Mouse (Mus musculus) limb, embryonic 11.5 days (tissue): Measurements from ENCODE around the gene Ppp2r5e. TPM values are rescaled to one million over a fixed set of nuclear protein-coding genes. Genes with fewer than 3 reads are reported as not detected.
"Not testable (repeated sequence)": the region's sequence is repeated elsewhere in the genome, so short reads cannot be mapped to it uniquely, and the experiment has no call there.

Experiments
- ATAC-seq: fragments of 200-750 bp; cut with Nextera tagmentation; 2 replicates; pipeline ENCODE4 v1.8.0; 2017; ENCODE audit warnings: low read depth; ENCODE audit not compliant: insufficient number of reproducible peaks, low FRiP score, low TSS enrichment
- DNase-seq: peaks from one replicate; pipeline ENCODE4 v3.0.0-alpha.2; 2015; ENCODE audit warnings: low spot score
- H3K27ac ChIP-seq: fragments of 300-500 bp; sonication (generic); replicated peaks from 2 replicates; pipeline ENCODE4 v1.5.1; 2014; ENCODE audit warnings: low read depth, mild to moderate bottlenecking, low read length
- H3K27me3 ChIP-seq: fragments of 300-500 bp; sonication (generic); 2 replicates; pipeline ENCODE4 v1.6.1; 2014; ENCODE audit warnings: mild to moderate bottlenecking, low read length, mixed read lengths; ENCODE audit not compliant: control insufficient read depth, insufficient read depth
- H3K36me3 ChIP-seq: fragments of 300-500 bp; sonication (generic); 2 replicates; pipeline ENCODE4 v1.6.1; 2014; ENCODE audit warnings: mild to moderate bottlenecking, low read length, moderate library complexity, mixed read lengths; ENCODE audit not compliant: control insufficient read depth, insufficient read depth
- H3K4me1 ChIP-seq: fragments of 300-500 bp; sonication (generic); 2 replicates; pipeline ENCODE4 v1.6.1; 2014; ENCODE audit warnings: low read length, mixed read lengths; ENCODE audit not compliant: control insufficient read depth, insufficient read depth
- H3K4me2 ChIP-seq: fragments of 300-500 bp; sonication (generic); 2 replicates; pipeline ENCODE4 v1.6.1; 2014; ENCODE audit warnings: low read depth, mild to moderate bottlenecking, moderate library complexity; ENCODE audit not compliant: severe bottlenecking
- H3K4me3 ChIP-seq: fragments of 300-500 bp; sonication (generic); 2 replicates; pipeline ENCODE4 v1.5.1; 2014; ENCODE audit warnings: low read depth, low read length
- H3K9ac ChIP-seq: fragments of 300-500 bp; sonication (generic); 2 replicates; pipeline ENCODE4 v1.6.1; 2014; ENCODE audit warnings: mild to moderate bottlenecking, low read length
- H3K9me3 ChIP-seq: fragments of 300-500 bp; sonication (generic); 2 replicates; pipeline ENCODE4 v1.6.1; 2016; ENCODE audit warnings: low read length; ENCODE audit not compliant: control insufficient read depth
- WGBS: fragments of 180-500 bp; shearing (Covaris S2); extraction: QIAGEN DNeasy Blood & Tissue Kit; methylation state at CpG from one replicate; pipeline ENCODE4 v1.1.7; 2014; 5-methylcytosine and 5-hydroxymethylcytosine counted together
- polyA plus RNA-seq: library from polyadenylated mRNA; unstranded; fragments of >200 nt; fragmentation: Nextera tagmentation; extraction: Ambion mirVana; gene quantifications from 2 replicates; pipeline ENCODE4 v1.2.1, GENCODE M21; 2014

The Ppp2r5e gene
- polyA plus RNA-seq, 1 experiment from 2014 or later = 18.1 TPM

DNA sequence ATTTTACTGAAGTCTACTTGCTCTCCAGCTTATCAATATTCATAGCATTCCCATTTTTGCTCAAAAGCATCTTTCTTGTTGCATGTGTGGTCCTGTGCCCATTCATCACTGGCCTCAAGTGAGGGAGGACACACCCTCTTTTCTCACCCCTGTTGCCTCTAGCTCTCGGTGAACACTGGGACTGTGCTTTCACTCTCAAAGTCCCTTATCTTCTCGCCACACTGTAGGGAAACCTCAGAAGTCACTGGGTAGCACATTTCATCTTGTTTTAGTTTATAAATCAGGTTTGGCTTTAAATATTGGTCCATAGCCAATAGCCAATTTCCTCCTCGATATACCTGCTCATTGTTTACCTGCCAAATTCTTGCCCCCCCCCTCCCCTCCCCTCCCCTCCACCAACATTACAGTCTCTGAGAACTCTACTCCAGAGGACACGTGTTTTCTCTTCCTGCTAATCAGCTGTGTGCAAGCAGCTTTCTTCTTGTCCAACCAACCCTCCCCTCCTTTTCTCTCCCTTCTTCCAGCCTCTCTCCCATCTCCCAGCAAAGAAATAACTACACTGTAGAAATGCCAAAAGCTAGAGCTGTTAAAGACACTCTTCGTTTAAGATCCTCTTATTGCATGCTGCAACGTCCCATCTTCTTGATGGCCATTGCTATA is 90.9 kb downstream of the Ppp2r5e start:
- no peaks in the 10 kb centered on the region for H3K36me3 ChIP-seq
- H3K4me1 ChIP-seq = no peaks in the 10 kb centered on the region
- no peak overlapping the region for H3K4me3 ChIP-seq
- H3K27ac ChIP-seq = no peak overlapping the region
- no peak overlapping the region for H3K9ac ChIP-seq
- no peak overlapping the region for H3K4me2 ChIP-seq
- ATAC-seq (no peak), DNase-seq (no peak)
- no peaks in the 10 kb centered on the region for H3K9me3 ChIP-seq
- 68% methylated on average over 6 of the region's 6 CpGs for WGBS
- no peaks in the 10 kb centered on the region for H3K27me3 ChIP-seq

DNA sequence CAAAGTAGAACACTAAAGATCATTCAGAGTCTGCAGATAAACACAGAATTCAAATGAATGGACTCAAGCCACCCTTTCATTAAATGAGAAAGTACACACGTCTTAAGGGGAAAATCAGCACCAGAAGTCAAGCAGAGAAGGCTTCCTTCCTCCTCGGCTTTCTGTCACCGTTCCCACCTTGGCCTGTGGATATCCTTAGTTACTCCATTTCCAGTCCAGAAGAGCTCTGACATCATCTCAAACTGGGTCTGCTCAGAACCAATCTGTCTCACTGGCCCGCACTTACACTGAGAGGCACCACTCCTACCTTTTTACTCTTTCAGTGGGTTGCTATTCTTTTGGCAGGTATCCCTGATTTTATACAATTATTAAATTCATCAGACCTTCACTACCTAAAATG is 93.4 kb downstream of the Ppp2r5e start:
- no peak overlapping the region for H3K4me3 ChIP-seq
- no peaks in the 10 kb centered on the region for H3K4me1 ChIP-seq
- no peak overlapping the region for H3K9ac ChIP-seq
- ATAC-seq = no peak
- no peak for DNase-seq
- WGBS = 88% methylated on average over 4 of the region's 4 CpGs
- H3K36me3 ChIP-seq = no peaks in the 10 kb centered on the region
- no peaks in the 10 kb centered on the region for H3K9me3 ChIP-seq
- H3K27ac ChIP-seq = no peak overlapping the region
- no peak overlapping the region for H3K4me2 ChIP-seq
- no peaks in the 10 kb centered on the region for H3K27me3 ChIP-seq

DNA sequence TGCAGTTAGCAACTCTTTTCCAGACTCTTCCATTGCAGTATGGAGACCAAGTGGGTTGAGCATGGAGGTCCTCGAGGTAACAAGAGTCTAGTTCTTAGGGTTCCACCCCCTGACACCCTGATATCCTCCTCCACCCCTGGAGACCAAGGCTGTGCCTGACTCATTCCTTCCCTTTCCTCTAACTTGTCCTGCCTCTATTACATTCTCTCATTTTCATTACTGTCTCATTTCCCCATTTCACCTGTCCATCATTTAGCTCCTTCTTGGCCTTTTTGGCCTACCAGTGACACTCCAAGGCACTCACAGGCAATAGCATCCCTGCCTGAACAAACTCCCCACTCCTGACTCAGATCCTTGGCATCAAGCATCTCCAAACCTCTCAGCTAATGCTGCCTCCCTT is 98.3 kb downstream of the Ppp2r5e start:
- H3K4me3 ChIP-seq = no peak overlapping the region
- H3K36me3 ChIP-seq = no peaks in the 10 kb centered on the region
- no peaks in the 10 kb centered on the region for H3K4me1 ChIP-seq
- H3K27me3 ChIP-seq = no peaks in the 10 kb centered on the region
- no peak overlapping the region for H3K4me2 ChIP-seq
- H3K9me3 ChIP-seq = no peaks in the 10 kb centered on the region
- ATAC-seq = no peak
- H3K27ac ChIP-seq = no peak overlapping the region
- DNase-seq = no peak
- no peak overlapping the region for H3K9ac ChIP-seq
- 100% methylated on average over 1 of the region's 1 CpGs for WGBS

DNA sequence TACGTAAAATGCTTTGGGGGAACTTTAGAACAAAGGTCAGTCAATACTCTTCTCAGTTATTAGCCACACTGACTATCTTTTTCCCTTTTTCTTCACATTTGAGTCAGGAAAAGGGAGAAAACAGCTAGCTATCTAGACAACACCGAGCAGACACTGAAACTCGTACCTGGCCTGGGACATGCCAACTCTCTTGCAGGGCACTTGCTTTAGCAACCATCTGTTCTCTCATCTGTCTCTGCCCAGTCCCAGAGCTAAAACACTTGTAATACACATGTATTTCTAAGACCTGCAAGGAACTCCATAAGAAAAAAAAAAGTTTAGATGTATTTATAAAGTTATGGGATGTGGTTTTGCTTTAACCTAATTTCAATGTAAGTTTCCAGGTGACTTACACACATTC is 100.4 kb downstream of the Ppp2r5e start:
- ATAC-seq (no peak), DNase-seq (no peak)
- WGBS = 91% methylated on average over 3 of the region's 3 CpGs
- Histone ChIP-seq H3K36me3 (no peaks in the 10 kb centered on the region), H3K9ac (no peak overlapping the region), H3K4me3 (no peak overlapping the region), H3K27ac (no peak overlapping the region), H3K4me1 (no peaks in the 10 kb centered on the region), H3K27me3 (no peaks in the 10 kb centered on the region), H3K4me2 (no peak overlapping the region), H3K9me3 (no peaks in the 10 kb centered on the region)

DNA sequence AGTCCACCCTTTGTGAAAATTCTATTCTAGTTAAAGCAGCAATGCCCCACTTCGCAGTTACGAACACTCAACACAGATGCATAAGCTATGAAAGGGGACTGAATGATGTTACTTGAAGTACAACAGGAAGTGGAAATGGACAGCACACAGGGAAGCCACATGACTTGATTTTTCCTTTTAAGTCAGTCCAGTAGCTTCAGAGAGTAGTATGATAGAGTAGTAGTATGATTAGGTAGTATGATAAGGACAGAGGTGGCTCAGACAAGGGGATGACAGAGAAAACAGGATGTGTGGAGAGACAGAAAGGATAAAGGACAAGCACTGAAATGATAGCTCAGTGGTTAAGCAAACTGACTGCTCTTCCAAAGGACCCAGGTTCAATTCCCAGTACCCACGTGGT is 101.4 kb downstream of the Ppp2r5e start:
- 96% methylated on average over 3 of the region's 3 CpGs for WGBS
- no peak overlapping the region for H3K27ac ChIP-seq
- H3K4me3 ChIP-seq = no peak overlapping the region
- ATAC-seq (no peak), DNase-seq (no peak)
- no peak overlapping the region for H3K4me2 ChIP-seq
- no peaks in the 10 kb centered on the region for H3K36me3 ChIP-seq
- no peaks in the 10 kb centered on the region for H3K4me1 ChIP-seq
- no peak overlapping the region for H3K9ac ChIP-seq
- no peaks in the 10 kb centered on the region for H3K27me3 ChIP-seq
- H3K9me3 ChIP-seq = no peaks in the 10 kb centered on the region

DNA sequence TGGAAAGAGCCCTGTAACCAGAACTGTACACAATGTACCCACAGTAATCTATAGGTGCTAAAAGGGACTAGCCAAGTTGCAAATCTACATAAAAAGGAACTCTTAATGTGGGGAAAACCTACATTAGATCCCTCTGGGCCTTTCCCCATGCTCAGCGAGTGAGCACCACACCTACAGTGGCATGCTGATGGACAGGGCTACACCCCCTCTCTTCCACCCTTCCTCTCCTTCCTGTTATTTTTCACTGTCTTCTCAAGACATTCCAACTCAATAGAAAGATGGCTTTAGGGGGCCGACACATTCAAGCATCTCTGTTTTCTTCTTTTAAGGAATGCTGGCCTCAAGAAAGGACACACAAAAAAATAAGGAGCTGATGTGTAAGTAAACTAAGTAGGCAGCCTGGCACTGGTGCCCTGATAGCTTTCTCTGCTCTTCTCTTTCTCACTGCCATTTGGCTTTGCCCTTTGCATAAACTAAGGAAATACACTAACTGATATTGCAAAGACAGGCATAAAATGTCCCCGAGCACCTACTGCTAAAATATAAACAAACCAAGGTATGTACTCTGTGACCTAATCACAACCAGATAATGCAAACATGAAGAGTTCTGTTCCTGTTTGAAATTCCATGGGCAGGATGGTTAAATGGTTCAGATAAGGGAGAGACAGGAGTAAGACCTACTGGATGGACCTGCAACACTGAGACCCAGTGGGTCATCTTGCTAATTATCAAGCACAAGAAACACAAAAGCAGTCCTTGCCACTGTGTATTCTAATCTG is 103.3 kb downstream of the Ppp2r5e start:
- H3K27me3 ChIP-seq = no peaks in the 10 kb centered on the region
- ATAC-seq (no peak), DNase-seq (no peak)
- no peak overlapping the region for H3K4me2 ChIP-seq
- 79% methylated on average over 3 of the region's 3 CpGs for WGBS
- no peaks in the 10 kb centered on the region for H3K4me1 ChIP-seq
- H3K4me3 ChIP-seq = no peak overlapping the region
- H3K36me3 ChIP-seq = no peaks in the 10 kb centered on the region
- H3K9ac ChIP-seq = no peak overlapping the region
- H3K9me3 ChIP-seq = no peaks in the 10 kb centered on the region
- H3K27ac ChIP-seq = no peak overlapping the region

DNA sequence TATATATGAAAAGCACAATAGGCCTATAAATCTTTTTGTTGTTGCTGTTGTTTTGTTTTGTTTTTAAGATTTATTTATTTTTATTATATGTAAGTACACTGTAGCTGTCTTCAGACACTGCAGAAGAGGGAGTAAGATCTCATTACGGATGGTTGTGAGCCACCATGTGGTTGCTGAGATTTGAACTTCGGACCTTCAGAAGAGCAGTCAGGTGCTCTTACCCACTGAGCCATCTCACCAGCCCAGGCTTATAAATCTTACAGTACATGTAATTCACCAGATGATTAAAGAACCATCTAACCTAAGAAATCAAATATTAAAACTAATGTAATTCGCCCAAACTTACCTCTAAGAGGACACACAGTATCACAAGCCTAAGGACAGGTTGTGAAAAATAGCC is 103.9 kb downstream of the Ppp2r5e start:
- not testable (repeated sequence) for ATAC-seq, H3K36me3 ChIP-seq, H3K4me2 ChIP-seq, H3K27me3 ChIP-seq, H3K27ac ChIP-seq, H3K9ac ChIP-seq, H3K4me1 ChIP-seq, DNase-seq, H3K4me3 ChIP-seq, H3K9me3 ChIP-seq
- 95% methylated on average over 3 of the region's 3 CpGs for WGBS

DNA sequence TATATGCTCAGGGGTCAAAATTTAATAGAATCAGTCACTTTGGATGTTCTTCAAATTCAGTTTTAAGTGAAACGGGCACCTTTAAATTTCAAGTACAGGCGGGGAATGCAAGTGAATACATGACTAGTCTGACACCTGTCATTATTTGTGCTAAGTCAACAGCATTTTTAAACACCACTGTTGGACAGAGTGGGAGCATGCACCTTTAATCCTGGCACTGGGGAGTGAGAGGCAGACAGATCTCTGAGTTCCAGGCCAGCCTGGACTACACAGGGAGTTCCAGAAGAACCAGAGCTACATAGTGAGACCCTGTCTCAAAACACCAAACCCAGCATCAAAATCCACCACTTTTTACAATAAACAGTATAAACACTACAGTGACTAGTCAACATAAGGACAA is 108.5 kb downstream of the Ppp2r5e start:
- no peak for DNase-seq
- Histone ChIP-seq H3K4me3 (no peak overlapping the region), H3K27ac (no peak overlapping the region), H3K9me3 (no peaks in the 10 kb centered on the region), H3K27me3 (no peaks in the 10 kb centered on the region), H3K36me3 (no peaks in the 10 kb centered on the region), H3K9ac (no peak overlapping the region), H3K4me1 (no peaks in the 10 kb centered on the region), H3K4me2 (no peak overlapping the region)
- 95% methylated on average over 2 of the region's 2 CpGs for WGBS
- ATAC-seq = no peak
